Mouse (Mus musculus) spleen, adult 18-20 months (tissue): ENCODE data around the gene Snai3.

ENCODE experiments used
- DNase-seq, 2 experiments: peaks; one replicate each; pipeline ENCODE4 v3.0.0; 2022; ENCODE audit warnings: mixed read lengths in 2 of 2

Snai3 gene

GRCm38 (mm10) chr8:122430058-122430636, 30.4 kb downstream of the Snai3 start:
- DNase-seq: peak; percentile 53 to 59

GRCm38 (mm10) chr8:122428163-122428562, 32.4 kb downstream of the Snai3 start:
- DNase-seq: peak; percentile 42 to 44

GRCm38 (mm10) chr8:122427607-122428006, 32.9 kb downstream of the Snai3 start:
- no peak for DNase-seq

- DNase-seq: no peak
These were observed 34.4 kb downstream of the Snai3 start for GRCm38 (mm10) chr8:122426145-122426544.

- no peak for DNase-seq
These were observed 36.9 kb downstream of the Snai3 start for GRCm38 (mm10) chr8:122423659-122424058.

GRCm38 (mm10) chr8:122423217-122423616, 37.3 kb downstream of the Snai3 start:
- no peak for DNase-seq

- DNase-seq: no peak
These were observed 39.0 kb downstream of the Snai3 start, which contains the start of gene Il17c for GRCm38 (mm10) chr8:122421376-122422070. Gene Il17c (plus strand): TSS chr8:122422020.

GRCm38 (mm10) chr8:122419881-122420555, 40.5 kb downstream of the Snai3 start:
- DNase-seq: no peak

- DNase-seq: no peak
These were observed 45.0 kb downstream of the Snai3 start for GRCm38 (mm10) chr8:122415554-122415953.

- no peak for DNase-seq
These were observed 46.2 kb downstream of the Snai3 start for GRCm38 (mm10) chr8:122414311-122414710.

- DNase-seq: no peak
These were observed 52.9 kb downstream of the Snai3 start for GRCm38 (mm10) chr8:122407678-122408077.

GRCm38 (mm10) chr8:122405146-122405805, 55.3 kb downstream of the Snai3 start:
- DNase-seq: no peak
